Mouse (Mus musculus): Measurements from ENCODE around the gene Tnfaip8l2. TPM values are rescaled to one million over a fixed set of nuclear protein-coding genes. Genes with fewer than 3 reads are reported as not detected.
"Not testable (repeated sequence)": the region's sequence is repeated elsewhere in the genome, so short reads cannot be mapped to it uniquely, and the experiment has no call there.

Tnfaip8l2 gene
- polyA plus RNA-seq, 1 experiment from 2014 or later: 3.3 TPM

GRCm38 (mm10) chr3:95159511-95159986 is 17.4 kb upstream of the Tnfaip8l2 start:
- peaks cover 40% of the 10 kb centered on the region for H3K4me1 ChIP-seq
- H3K36me3 ChIP-seq: peaks cover 5% of the 10 kb centered on the region; the same call in 1 of the 2 replicates
- ATAC-seq (ENCODE audit: low FRiP score, low read depth): no peak
- peak overlapping the region; percentile 86; the same call in 1 of the 2 replicates for H3K27ac ChIP-seq (replicated peaks)
- H3K9me3 ChIP-seq: no peaks in the 10 kb centered on the region
- H3K4me3 ChIP-seq: peak overlapping the region; percentile 82
- H3K27me3 ChIP-seq: peaks cover 11% of the 10 kb centered on the region
- peak overlapping the region; percentile 77 for H3K4me2 ChIP-seq (replicated peaks)
- H3K9ac ChIP-seq (replicated peaks): peak overlapping the region; percentile 48
- 14% methylated on average over 8 of the region's 8 CpGs for WGBS

DNA sequence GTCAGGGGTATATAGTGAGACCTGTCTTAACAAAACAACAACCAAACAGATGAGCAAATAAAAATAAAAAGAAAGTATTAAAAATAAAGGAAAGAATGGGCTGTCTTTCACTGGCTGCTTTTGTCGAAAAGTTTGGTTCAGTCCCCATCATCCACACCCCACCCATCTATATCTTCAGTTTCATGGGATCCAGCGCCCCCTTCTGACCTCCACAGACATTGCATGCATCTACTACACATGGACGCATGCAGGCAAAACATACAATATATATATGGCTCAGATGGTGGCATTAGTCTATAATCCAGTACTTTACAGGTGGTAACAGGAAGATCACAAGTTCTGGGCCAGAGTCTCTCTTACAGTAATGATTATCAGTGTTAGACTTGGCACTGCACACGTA is 11.7 kb upstream of the Tnfaip8l2 start:
- Histone ChIP-seq H3K4me2 (replicated peaks) (no peak overlapping the region), H3K27me3 (peaks cover 3% of the 10 kb centered on the region), H3K9ac (replicated peaks) (no peak overlapping the region), H3K27ac (replicated peaks) (no peak overlapping the region), H3K4me3 (no peak overlapping the region), H3K9me3 (no peaks in the 10 kb centered on the region), H3K36me3 (no peaks in the 10 kb centered on the region), H3K4me1 (no peaks in the 10 kb centered on the region)
- no peak for ATAC-seq (ENCODE audit: low FRiP score, low read depth)
- 58% methylated on average over 4 of the region's 4 CpGs for WGBS

DNA sequence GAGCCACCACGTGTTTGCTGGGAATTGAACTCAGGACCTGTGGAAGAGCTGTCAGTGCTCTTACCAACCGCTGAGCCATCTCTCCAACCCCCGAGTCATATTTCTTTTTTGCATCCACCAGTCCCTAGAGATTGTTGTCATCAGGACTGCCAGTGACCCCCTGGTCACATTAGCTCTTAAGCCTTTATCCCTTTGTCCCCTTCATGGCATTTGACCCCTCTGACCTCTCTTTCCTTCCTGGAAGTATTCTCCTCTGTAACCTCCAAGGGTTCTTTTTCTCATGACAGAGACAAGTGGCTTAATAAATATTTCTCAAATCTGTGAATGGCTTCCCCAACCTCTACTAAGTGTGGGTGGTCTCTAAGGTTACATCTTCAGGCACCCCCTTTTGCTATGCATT is 5.8 kb upstream of the Tnfaip8l2 start:
- Histone ChIP-seq H3K4me1 (no peaks in the 10 kb centered on the region), H3K36me3 (no peaks in the 10 kb centered on the region), H3K4me2 (replicated peaks) (no peak overlapping the region), H3K9ac (replicated peaks) (no peak overlapping the region), H3K27me3 (no peaks in the 10 kb centered on the region), H3K4me3 (no peak overlapping the region), H3K27ac (replicated peaks) (no peak overlapping the region), H3K9me3 (no peaks in the 10 kb centered on the region)
- no peak for ATAC-seq (ENCODE audit: low FRiP score, low read depth)
- 57% methylated on average over 3 of the region's 3 CpGs for WGBS

GRCm38 (mm10) chr3:95142617-95143011 is 454 bp upstream of the Tnfaip8l2 start:
- Histone ChIP-seq H3K27me3 (no peaks in the 10 kb centered on the region), H3K4me3 (no peak overlapping the region), H3K4me2 (replicated peaks) (no peak overlapping the region), H3K9me3 (no peaks in the 10 kb centered on the region), H3K27ac (replicated peaks) (no peak overlapping the region), H3K9ac (replicated peaks) (no peak overlapping the region), H3K4me1 (no peaks in the 10 kb centered on the region), H3K36me3 (peaks cover 12% of the 10 kb centered on the region)
- 13% methylated on average over 5 of the region's 5 CpGs for WGBS
- peak; percentile 65 for ATAC-seq (ENCODE audit: low FRiP score, low read depth)

GRCm38 (mm10) chr3:95141474-95141873 is 686 bp downstream of the Tnfaip8l2 start:
- Histone ChIP-seq H3K27me3 (no peaks in the 10 kb centered on the region), H3K9me3 (no peaks in the 10 kb centered on the region), H3K4me3 (no peak overlapping the region), H3K36me3 (peaks cover 12% of the 10 kb centered on the region), H3K9ac (replicated peaks) (no peak overlapping the region), H3K4me2 (replicated peaks) (no peak overlapping the region), H3K27ac (replicated peaks) (no peak overlapping the region), H3K4me1 (no peaks in the 10 kb centered on the region)
- no peak for ATAC-seq (ENCODE audit: low FRiP score, low read depth)
- WGBS: 95% methylated on average over 9 of the region's 9 CpGs

DNA sequence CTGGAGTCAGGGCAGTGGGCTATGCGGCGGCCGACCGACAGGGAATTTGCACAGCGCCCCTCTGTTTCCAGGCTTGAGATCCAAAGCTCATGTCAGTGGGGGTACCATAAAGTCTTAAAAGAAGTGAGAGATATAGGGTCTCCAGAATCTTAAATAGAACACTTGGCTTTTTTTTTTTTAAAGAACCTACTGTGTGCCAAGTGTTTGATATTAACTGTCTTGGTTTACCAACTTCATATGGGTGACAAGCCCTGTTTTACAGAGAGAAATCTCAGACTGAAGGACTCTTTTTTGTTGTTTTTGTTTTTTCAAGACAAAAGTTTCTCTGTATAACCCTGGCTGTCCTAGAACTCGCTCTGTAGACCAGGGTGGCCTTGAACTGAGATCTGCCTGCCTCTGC is 1.4 kb downstream of the Tnfaip8l2 start:
- Histone ChIP-seq H3K4me1 (no peaks in the 10 kb centered on the region), H3K36me3 (peaks cover 12% of the 10 kb centered on the region), H3K4me2 (replicated peaks) (no peak overlapping the region), H3K27me3 (no peaks in the 10 kb centered on the region), H3K9me3 (no peaks in the 10 kb centered on the region), H3K27ac (replicated peaks) (no peak overlapping the region), H3K9ac (replicated peaks) (no peak overlapping the region), H3K4me3 (no peak overlapping the region)
- WGBS: 93% methylated on average over 6 of the region's 6 CpGs
- ATAC-seq (ENCODE audit: low FRiP score, low read depth): no peak

DNA sequence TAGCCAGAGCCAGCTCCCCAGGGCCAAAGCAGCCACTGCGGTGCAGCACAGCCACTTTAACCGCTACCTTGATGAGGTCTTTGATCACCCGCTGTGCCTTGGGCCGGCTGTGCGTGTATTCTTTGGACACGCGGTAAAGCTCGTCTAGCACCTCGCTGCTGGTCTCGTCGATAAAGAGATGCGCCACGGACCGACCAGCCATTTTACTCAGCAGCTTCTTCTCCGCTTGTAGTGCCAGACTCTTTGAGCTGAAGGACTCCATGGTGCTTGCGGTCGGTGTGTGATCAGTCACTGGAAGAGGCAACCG is 1.9 kb downstream of the Tnfaip8l2 start:
- H3K9ac ChIP-seq (replicated peaks): no peak overlapping the region
- 60% methylated on average over 18 of the region's 18 CpGs for WGBS
- no peak for ATAC-seq (ENCODE audit: low FRiP score, low read depth)
- H3K27me3 ChIP-seq: no peaks in the 10 kb centered on the region
- peaks cover 12% of the 10 kb centered on the region for H3K36me3 ChIP-seq
- no peak overlapping the region for H3K4me3 ChIP-seq
- no peak overlapping the region for H3K4me2 ChIP-seq (replicated peaks)
- H3K27ac ChIP-seq (replicated peaks): no peak overlapping the region
- no peaks in the 10 kb centered on the region for H3K9me3 ChIP-seq
- H3K4me1 ChIP-seq: peaks cover 4% of the 10 kb centered on the region

DNA sequence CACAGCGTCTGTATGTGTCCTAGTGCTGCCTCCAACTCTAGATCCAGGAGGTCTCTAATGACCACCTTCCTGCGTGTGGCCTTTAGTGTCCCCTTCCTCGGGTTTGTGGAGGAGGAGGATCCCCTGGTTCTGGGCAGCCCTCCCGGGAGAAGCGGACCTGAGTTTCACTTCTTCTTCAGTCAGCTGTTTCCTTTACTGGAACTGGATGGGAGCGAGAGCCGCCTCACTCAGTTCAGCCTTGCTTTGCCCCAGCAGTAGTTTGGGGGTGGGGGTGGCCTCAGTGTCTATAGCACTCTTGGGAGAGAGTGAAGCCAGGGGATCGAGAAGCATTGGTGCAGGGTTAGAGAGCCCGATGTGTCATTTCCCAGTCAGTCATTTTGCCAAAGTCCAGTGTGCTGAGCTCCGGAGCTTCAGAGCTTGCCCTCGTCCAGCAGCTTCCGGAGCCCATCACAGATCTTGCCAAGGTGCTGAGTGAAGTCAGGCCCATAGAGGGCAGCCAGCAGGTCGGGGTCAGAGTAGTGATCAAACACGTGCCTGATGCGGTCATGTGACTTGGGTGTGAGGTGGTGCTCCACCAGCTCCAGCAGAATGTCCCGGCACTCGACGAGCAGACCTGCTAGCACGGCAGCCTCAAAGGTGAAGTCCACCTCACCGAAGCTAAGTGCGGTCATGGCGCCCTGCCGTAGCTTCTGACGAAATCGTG is 2.4 kb downstream of the Tnfaip8l2 start:
- H3K27ac ChIP-seq (replicated peaks): no peak overlapping the region
- ATAC-seq (ENCODE audit: low FRiP score, low read depth): no peak
- H3K27me3 ChIP-seq: no peaks in the 10 kb centered on the region
- 74% methylated on average over 25 of the region's 25 CpGs for WGBS
- no peak overlapping the region for H3K4me2 ChIP-seq (replicated peaks)
- peaks cover 9% of the 10 kb centered on the region for H3K4me1 ChIP-seq
- peaks cover 12% of the 10 kb centered on the region for H3K36me3 ChIP-seq
- H3K9ac ChIP-seq (replicated peaks): no peak overlapping the region
- H3K9me3 ChIP-seq: no peaks in the 10 kb centered on the region
- no peak overlapping the region for H3K4me3 ChIP-seq

DNA sequence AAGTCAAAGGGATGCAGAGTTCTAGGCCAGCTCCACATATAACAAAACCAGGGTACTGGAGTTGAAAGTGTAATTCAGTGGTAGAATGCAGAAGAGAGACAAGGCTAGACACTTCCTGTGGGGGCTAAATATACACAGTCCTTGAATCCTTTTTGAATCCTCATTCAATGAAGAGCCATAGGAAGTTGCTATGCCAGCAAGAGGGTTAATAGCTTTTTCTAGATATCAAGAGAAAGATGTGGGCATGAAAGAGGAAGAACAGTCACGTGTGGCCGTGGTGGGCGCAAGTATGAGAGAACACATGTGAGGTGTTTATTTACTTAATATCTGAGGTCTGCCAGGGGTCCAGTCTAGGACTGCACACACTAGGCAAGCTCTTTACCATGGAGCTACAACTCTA is 5.8 kb downstream of the Tnfaip8l2 start:
- no peak overlapping the region for H3K4me2 ChIP-seq (replicated peaks)
- no peaks in the 10 kb centered on the region for H3K9me3 ChIP-seq
- H3K27ac ChIP-seq (replicated peaks): no peak overlapping the region
- H3K4me3 ChIP-seq: no peak overlapping the region
- peaks cover 16% of the 10 kb centered on the region for H3K36me3 ChIP-seq
- 91% methylated on average over 3 of the region's 3 CpGs for WGBS
- H3K9ac ChIP-seq (replicated peaks): no peak overlapping the region
- H3K4me1 ChIP-seq: peaks cover 16% of the 10 kb centered on the region
- no peaks in the 10 kb centered on the region for H3K27me3 ChIP-seq
- no peak for ATAC-seq (ENCODE audit: low FRiP score, low read depth)

DNA sequence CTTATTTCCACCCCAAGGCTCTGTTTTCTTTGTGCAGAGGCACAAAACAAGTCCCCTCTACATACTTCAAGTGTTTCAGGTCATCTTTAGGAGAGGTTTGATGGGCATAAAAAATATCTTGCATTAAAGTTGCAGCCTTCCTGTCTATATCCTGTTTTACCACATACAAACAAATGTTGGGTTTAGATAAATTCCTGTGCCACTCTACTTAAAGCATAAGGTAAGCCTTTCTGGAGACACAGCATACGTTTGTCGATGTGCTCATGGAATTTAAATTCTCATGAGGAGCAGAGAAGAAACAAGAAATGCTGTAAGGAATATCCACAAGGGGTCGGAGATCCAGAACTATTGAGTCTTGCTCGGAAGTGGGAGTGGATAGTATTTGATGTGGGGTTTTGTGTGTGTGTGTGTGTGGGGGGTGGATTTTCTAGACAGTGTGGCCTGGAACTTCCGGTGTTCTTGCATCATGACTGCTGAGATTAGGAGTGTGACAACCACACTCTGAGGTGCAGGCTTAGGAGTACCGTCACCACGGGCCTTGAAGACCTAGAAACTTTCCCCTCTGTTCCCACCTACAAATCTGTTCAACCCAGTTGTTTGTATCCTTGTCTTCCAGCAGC is 6.6 kb downstream of the Tnfaip8l2 start:
- no peak for ATAC-seq (ENCODE audit: low FRiP score, low read depth)
- 94% methylated on average over 7 of the region's 7 CpGs for WGBS
- H3K4me3 ChIP-seq: peak overlapping the region; percentile 33; the same call in 1 of the 2 replicates

DNA sequence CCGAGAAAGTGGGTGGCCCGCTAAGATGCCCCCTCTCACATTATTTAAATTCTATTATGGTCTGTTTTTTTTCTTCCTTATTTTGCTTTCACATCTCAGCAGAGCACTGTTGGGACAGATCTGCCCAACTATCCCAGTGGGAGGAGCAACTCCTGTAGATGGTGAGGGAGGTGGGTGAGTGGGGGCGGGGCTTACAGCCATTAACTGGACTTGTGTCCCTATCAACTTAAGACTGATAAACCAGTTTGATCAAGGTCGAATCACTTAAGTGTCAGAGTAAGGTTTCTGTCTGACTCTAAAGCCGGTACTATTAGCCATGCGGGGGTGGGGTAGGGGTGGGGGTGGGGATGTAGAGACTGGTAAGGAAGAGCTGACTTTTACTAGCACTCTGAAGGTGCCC is 7.1 kb downstream of the Tnfaip8l2 start:
- Histone ChIP-seq H3K4me2 (replicated peaks) (peak overlapping the region; percentile 54), H3K9ac (replicated peaks) (peak overlapping the region; percentile 43; the same call in 1 of the 2 replicates), H3K27ac (replicated peaks) (no peak overlapping the region), H3K4me3 (peak overlapping the region; percentile 33), H3K36me3 (peaks cover 13% of the 10 kb centered on the region), H3K4me1 (peaks cover 16% of the 10 kb centered on the region), H3K9me3 (no peaks in the 10 kb centered on the region), H3K27me3 (no peaks in the 10 kb centered on the region)
- peak; percentile 21; the same call in 1 of the 2 replicates for ATAC-seq (ENCODE audit: low FRiP score, low read depth)
- 32% methylated on average over 6 of the region's 6 CpGs for WGBS

More for the DNA sequence above, 6.6 kb downstream of the Tnfaip8l2 start:
- H3K36me3 ChIP-seq: peaks cover 15% of the 10 kb centered on the region
- H3K27me3 ChIP-seq: no peaks in the 10 kb centered on the region
- peak overlapping the region; percentile 54 for H3K4me2 ChIP-seq (replicated peaks)
- H3K9ac ChIP-seq (replicated peaks): no peak overlapping the region
- H3K27ac ChIP-seq (replicated peaks): no peak overlapping the region
- H3K9me3 ChIP-seq: no peaks in the 10 kb centered on the region
- peaks cover 16% of the 10 kb centered on the region for H3K4me1 ChIP-seq

GRCm38 (mm10) chr3:95134133-95134532 is 8.0 kb downstream of the Tnfaip8l2 start:
- peak overlapping the region; percentile 68 for H3K4me3 ChIP-seq
- H3K9me3 ChIP-seq; H3K27ac ChIP-seq (replicated peaks); H3K9ac ChIP-seq (replicated peaks); H3K27me3 ChIP-seq; H3K4me2 ChIP-seq (replicated peaks): not testable (repeated sequence)
- WGBS: no CpG with 5 or more reads among the region's 12 CpGs
- ATAC-seq (ENCODE audit: low FRiP score, low read depth): peak; percentile 70
- H3K36me3 ChIP-seq: peaks cover 15% of the 10 kb centered on the region
- peaks cover 16% of the 10 kb centered on the region for H3K4me1 ChIP-seq

Data from midbrain, embryonic 12.5 days (tissue).